ENCODE assay signal across 30 mouse cellular contexts in genomic region chr1:155272953-155273352, GRCm38 (mm10). TPM values are rescaled to one million over a fixed set of nuclear protein-coding genes. Genes with fewer than 3 reads are reported as not detected.
A peak's percentile ranks its signal among the peaks of the same experiment; 100 is the strongest.
DNase-seq lines count a peak whose midpoint lies in the region; ATAC-seq lines count a peak whose summit lies in the region.
"Had no signal": no experiment of that assay in that cellular context is flagged by ENCODE, and none has a peak within 500 bp of the region (broad histone marks: within the 10 kb centered on the region; RNA-seq: fewer than 3 reads in every experiment).

No protein-coding gene starts in this region.

- no peak overlapping the region for H3K9ac ChIP-seq in midbrain, embryonic 11.5 days (ENCODE audit: low read length)
- no peak overlapping the region for H3K9ac ChIP-seq in midbrain, embryonic 15.5 days
- no peak overlapping the region for H3K9ac ChIP-seq in limb, embryonic 12.5 days (replicated peaks)
- H3K9ac ChIP-seq in neural tube, embryonic 15.5 days (replicated peaks), result no peak overlapping the region
- H3K9ac ChIP-seq: forebrain, embryonic 13.5 days; heart, embryonic 13.5 days; hindbrain, embryonic 14.5 days; liver, embryonic 15.5 days; lung, embryonic 14.5 days; midbrain, embryonic 12.5 days had no signal

- no peak overlapping the region for H3K4me3 ChIP-seq in midbrain, embryonic 11.5 days (ENCODE audit: low read depth, low read length)
- H3K4me3 ChIP-seq in midbrain, embryonic 15.5 days, result no peak overlapping the region
- H3K4me3 ChIP-seq in limb, embryonic 12.5 days (replicated peaks), result no peak overlapping the region
- no peak overlapping the region for H3K4me3 ChIP-seq in neural tube, embryonic 15.5 days (replicated peaks)
- H3K4me3 ChIP-seq: forebrain, embryonic 13.5 days; heart, adult 2 months; heart, embryonic 13.5 days; liver, embryonic 15.5 days; midbrain, embryonic 12.5 days had no signal

- no peaks in the 10 kb centered on the region for H3K27me3 ChIP-seq in midbrain, embryonic 11.5 days (ENCODE audit: control insufficient read depth, insufficient read depth, low read length)
- H3K27me3 ChIP-seq in midbrain, embryonic 15.5 days (replicated peaks), result no peaks in the 10 kb centered on the region
- H3K27me3 ChIP-seq in limb, embryonic 12.5 days, result no peaks in the 10 kb centered on the region
- H3K27me3 ChIP-seq in neural tube, embryonic 15.5 days (replicated peaks), result no peaks in the 10 kb centered on the region
- H3K27me3 ChIP-seq: forebrain, embryonic 13.5 days; heart, embryonic 13.5 days; liver, embryonic 15.5 days; midbrain, embryonic 12.5 days had no signal

- peak; percentile 45 for DNase-seq in midbrain, embryonic 11.5 days (ENCODE audit: low spot score, missing footprints)
- no peak for DNase-seq in neural tube, embryonic 10.5 days (ENCODE audit: extremely low spot score, low spot score)
- DNase-seq: adrenal gland, postnatal 25 days; B cell, adult 2 months; cerebellum, adult 11-12 months; cerebellum, adult 9-11 months; gastrocnemius, postnatal 25 days; heart, adult 2 months; heart, postnatal 10 days; kidney, adult 11 months; kidney, postnatal 14 days; layer of hippocampus, adult 9-11 months; liver; lung, embryonic 14.5 days; lung, postnatal 14 days; right cerebral cortex, adult 18-20 months; spleen, adult 18-20 months; thymus, adult 18-20 months; thymus, postnatal 25 days had no signal

- H3K9me3 ChIP-seq in midbrain, embryonic 11.5 days (ENCODE audit: control insufficient read depth, low read length), result no peaks in the 10 kb centered on the region
- H3K9me3 ChIP-seq in midbrain, embryonic 15.5 days, result no peaks in the 10 kb centered on the region
- H3K9me3 ChIP-seq in limb, embryonic 12.5 days, result no peaks in the 10 kb centered on the region
- no peaks in the 10 kb centered on the region for H3K9me3 ChIP-seq in neural tube, embryonic 15.5 days (replicated peaks)
- H3K9me3 ChIP-seq: forebrain, embryonic 13.5 days; heart, embryonic 13.5 days; liver, embryonic 15.5 days; midbrain, embryonic 12.5 days had no signal

- 90% methylated on average over 4 of the region's 4 CpGs for WGBS in midbrain, embryonic 11.5 days
- 86% methylated on average over 4 of the region's 4 CpGs for WGBS in midbrain, embryonic 15.5 days
- WGBS in limb, embryonic 12.5 days, result 82% methylated on average over 4 of the region's 4 CpGs
- whole genome bisulfite sequencing in neural tube, embryonic 15.5 days, result 87% methylated on average over 4 of the region's 4 CpGs

- no peak overlapping the region for H3K4me2 ChIP-seq in midbrain, embryonic 11.5 days
- H3K4me2 ChIP-seq in midbrain, embryonic 15.5 days, result no peak overlapping the region
- no peak overlapping the region for H3K4me2 ChIP-seq in limb, embryonic 12.5 days
- H3K4me2 ChIP-seq in neural tube, embryonic 15.5 days, result no peak overlapping the region
- H3K4me2 ChIP-seq: forebrain, embryonic 13.5 days; heart, embryonic 13.5 days; hindbrain, embryonic 14.5 days; liver, embryonic 15.5 days; lung, embryonic 14.5 days; midbrain, embryonic 12.5 days had no signal

- no peaks in the 10 kb centered on the region for H3K36me3 ChIP-seq in midbrain, embryonic 11.5 days (ENCODE audit: control insufficient read depth, insufficient read depth, low read length)
- no peaks in the 10 kb centered on the region for H3K36me3 ChIP-seq in midbrain, embryonic 15.5 days (replicated peaks)
- no peaks in the 10 kb centered on the region for H3K36me3 ChIP-seq in limb, embryonic 12.5 days
- H3K36me3 ChIP-seq in neural tube, embryonic 15.5 days, result 0 out of 2 replicates have a peak, but pooled peaks cover 3% of the 10 kb centered on the region
- H3K36me3 ChIP-seq: heart, embryonic 13.5 days; liver, embryonic 15.5 days; midbrain, embryonic 12.5 days had no signal

- no peaks in the 10 kb centered on the region for H3K4me1 ChIP-seq in midbrain, embryonic 11.5 days (ENCODE audit: control insufficient read depth, insufficient read depth, low read length)
- H3K4me1 ChIP-seq in midbrain, embryonic 15.5 days, result no peaks in the 10 kb centered on the region
- H3K4me1 ChIP-seq in limb, embryonic 12.5 days (replicated peaks), result peaks cover 16% of the 10 kb centered on the region
- no peaks in the 10 kb centered on the region for H3K4me1 ChIP-seq in neural tube, embryonic 15.5 days
- H3K4me1 ChIP-seq: forebrain, embryonic 13.5 days; midbrain, embryonic 12.5 days had no signal

- no peak overlapping the region for H3K27ac ChIP-seq in midbrain, embryonic 11.5 days (ENCODE audit: low read depth, low read length)
- no peak overlapping the region for H3K27ac ChIP-seq in midbrain, embryonic 15.5 days
- peak overlapping the region; percentile 74 for H3K27ac ChIP-seq in limb, embryonic 12.5 days
- H3K27ac ChIP-seq in neural tube, embryonic 15.5 days (replicated peaks), result no peak overlapping the region
- H3K27ac ChIP-seq: forebrain, embryonic 13.5 days; heart, adult 2 months; heart, embryonic 13.5 days; hindbrain, embryonic 14.5 days; liver, embryonic 15.5 days; midbrain, embryonic 12.5 days had no signal

- ATAC-seq in midbrain, embryonic 11.5 days (ENCODE audit: low FRiP score), result no peak
- no peak for ATAC-seq in midbrain, embryonic 15.5 days (replicated peaks)
- peak; percentile 98 for ATAC-seq in common myeloid progenitor, adult 5-6 weeks (replicated peaks; ENCODE audit: low read depth, poor library complexity, severe bottlenecking)
- ATAC-seq in limb, embryonic 12.5 days (ENCODE audit: insufficient number of reproducible peaks, insufficient read depth, low FRiP score, low TSS enrichment, low read depth), result no peak
- peak; percentile 86 for ATAC-seq in megakaryocyte progenitor cell, adult 5-6 weeks (replicated peaks; ENCODE audit: poor library complexity)
- ATAC-seq in erythroblast, adult 5-6 weeks (replicated peaks; ENCODE audit: low FRiP score, poor library complexity, severe bottlenecking), result no peak
- no peak for ATAC-seq in neural tube, embryonic 15.5 days (ENCODE audit: low FRiP score)
- ATAC-seq: forebrain, embryonic 13.5 days had no signal

RNA-seq across cellular contexts. Expression of gene BC034090, which starts 28.7 kb away (rescaled TPM):
- 2.7 and 3.1 TPM in 2 replicates for polyA plus RNA-seq in midbrain, embryonic 11.5 days (2014; fragmentation: Nextera tagmentation; extraction: Ambion mirVana)
- 4.0 and 4.3 TPM in 2 replicates for polyA plus RNA-seq in midbrain, embryonic 15.5 days (2015; fragmentation: Nextera tagmentation; extraction: Ambion mirVana)
- not detected in 2 replicates for total RNA-seq in common myeloid progenitor, adult 5-6 weeks (2017)
- polyA plus RNA-seq in limb, embryonic 12.5 days (2016; fragmentation: Nextera tagmentation; extraction: Ambion mirVana), result 8.4 and 8.6 TPM in 2 replicates
- 0.07 TPM in 1 of 2 replicates, not detected in the other for total RNA-seq in megakaryocyte progenitor cell, adult 5-6 weeks (2015)
- total RNA-seq in megakaryocyte progenitor cell, adult 5-6 weeks (2017), result 0.20 TPM in 1 of 2 replicates, not detected in the other
- total RNA-seq in erythroblast, adult 5-6 weeks (2015; ENCODE audit: low replicate concordance), result not detected in 2 replicates
- total RNA-seq in erythroblast, adult 5-6 weeks (2017; ENCODE audit: low replicate concordance), result not detected in 2 replicates
- 3.0 and 4.1 TPM in 2 replicates for polyA plus RNA-seq in neural tube, embryonic 15.5 days (2015; fragmentation: Nextera tagmentation; extraction: Ambion mirVana)

Comparison
In these comparisons a context has a peak if more than half of its experiments do, and no peak if none do; other contexts are left out.
1. ATAC-seq: peak in common myeloid progenitor, adult 5-6 weeks (single experiment) and megakaryocyte progenitor cell, adult 5-6 weeks (single experiment); none in midbrain, embryonic 11.5 days (single experiment), midbrain, embryonic 15.5 days (single experiment), limb, embryonic 12.5 days (single experiment), erythroblast, adult 5-6 weeks (single experiment) and neural tube, embryonic 15.5 days (single experiment).